Mouse (Mus musculus) adrenal gland, postnatal 25 days (tissue): ENCODE results near the gene 2900026A02Rik. TPM values are rescaled to one million over a fixed set of nuclear protein-coding genes. Genes with fewer than 3 reads are reported as not detected.

Source experiments
- DNase-seq: peaks from one replicate; pipeline ENCODE4 v3.0.0; 2021; ENCODE audit warnings: mixed read lengths
- total RNA-seq: library from RNA; stranded (reverse); gene quantifications from 2 replicates; pipeline ENCODE4 v1.2.3, GENCODE M21; 2021

The 2900026A02Rik gene
- total RNA-seq, 1 experiment from 2014 or later: 17.8 TPM

- no peak for DNase-seq
Observed at GRCm38 (mm10) chr5:113212156-113212835, 8.7 kb downstream of the 2900026A02Rik start.

DNA sequence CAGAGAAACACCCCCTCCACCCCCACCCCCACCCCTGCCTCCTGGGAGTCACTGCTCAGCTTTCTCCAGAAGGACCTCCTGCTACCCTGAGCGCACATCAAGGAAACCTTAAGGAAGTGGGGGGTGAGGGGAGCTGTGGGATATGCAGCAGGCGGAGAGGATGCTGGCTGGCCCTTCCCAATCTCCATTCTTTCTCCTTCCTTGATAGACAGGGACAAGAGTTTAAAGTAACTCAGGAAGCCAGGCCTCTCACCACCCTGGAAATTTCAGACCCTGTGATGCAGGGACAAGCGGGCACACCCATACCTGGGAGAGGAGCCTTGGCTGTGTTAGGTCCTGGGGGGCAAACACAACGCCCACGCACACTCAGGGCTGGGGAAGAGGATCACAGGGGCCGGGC is 10.7 kb downstream of the 2900026A02Rik start:
- DNase-seq: no peak

- DNase-seq: no peak
Observed at GRCm38 (mm10) chr5:113209898-113210297, 11.1 kb downstream of the 2900026A02Rik start.

DNA sequence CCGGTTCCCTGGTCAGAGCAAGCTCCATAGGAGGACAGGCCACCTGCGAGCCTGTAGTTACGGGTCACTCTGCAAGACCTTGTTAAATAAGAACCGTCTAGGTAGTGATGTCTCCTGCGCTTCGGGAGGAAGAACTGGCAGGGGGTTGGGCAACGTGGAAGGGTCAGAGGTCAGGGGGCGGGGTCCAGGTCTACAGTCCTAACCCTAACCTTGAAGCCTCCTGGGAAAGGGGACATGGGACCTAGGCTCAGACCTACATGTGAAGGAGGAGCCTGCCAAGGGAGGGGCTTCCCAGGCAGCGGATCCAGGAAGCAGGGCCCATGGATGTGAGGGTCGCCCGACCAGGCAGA is 11.7 kb downstream of the 2900026A02Rik start:
- no peak for DNase-seq

- DNase-seq: no peak
Observed at GRCm38 (mm10) chr5:113208622-113209400, 12.2 kb downstream of the 2900026A02Rik start.

DNA sequence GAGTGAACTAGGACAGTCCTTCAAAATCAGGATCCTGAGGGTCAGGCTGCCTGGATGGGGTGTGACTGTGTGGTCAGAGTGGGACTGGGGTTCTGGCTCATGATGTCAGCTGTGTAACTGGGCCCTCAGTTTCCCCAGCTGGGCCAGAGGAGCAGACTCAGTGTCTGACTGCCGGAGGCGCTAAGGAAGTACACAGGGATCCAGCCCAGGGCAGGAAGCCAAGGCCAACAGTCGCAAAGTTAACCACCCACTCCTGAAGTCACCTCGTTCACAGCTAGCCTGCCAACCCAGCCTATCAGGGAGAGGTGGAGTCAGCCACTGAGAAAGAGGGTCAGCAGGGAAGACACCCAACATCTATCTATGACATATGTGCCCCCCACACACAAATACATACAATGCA is 13.0 kb downstream of the 2900026A02Rik start:
- peak; percentile 47 for DNase-seq

GRCm38 (mm10) chr5:113206670-113207352 is 14.2 kb downstream of the 2900026A02Rik start:
- DNase-seq: no peak

DNA sequence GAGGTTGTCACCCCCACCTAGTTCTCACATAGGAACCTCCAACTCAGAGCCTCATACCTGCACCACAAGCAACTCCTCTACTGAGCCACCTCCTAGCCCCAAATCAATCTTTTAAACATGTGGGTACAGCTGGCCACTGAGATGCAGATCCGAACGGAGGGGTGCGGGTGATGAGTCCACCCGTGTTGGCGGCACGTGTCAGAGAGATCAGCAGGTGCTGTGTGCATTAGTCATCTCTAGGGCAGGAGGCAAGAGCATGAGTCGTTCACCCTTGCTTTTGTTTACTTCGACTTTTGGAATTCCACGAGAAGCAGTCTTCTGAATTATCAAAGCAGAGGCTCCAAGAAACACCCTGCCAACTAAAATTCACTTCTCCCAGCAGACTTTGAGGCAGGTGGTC is 16.8 kb downstream of the 2900026A02Rik start:
- no peak for DNase-seq

GRCm38 (mm10) chr5:113199772-113200134 is 21.3 kb downstream of the 2900026A02Rik start:
- DNase-seq: no peak

GRCm38 (mm10) chr5:113199126-113199771 is 21.8 kb downstream of the 2900026A02Rik start:
- no peak for DNase-seq

- DNase-seq: no peak
Observed at GRCm38 (mm10) chr5:113196916-113197794, 23.9 kb downstream of the 2900026A02Rik start.

GRCm38 (mm10) chr5:113195907-113196306 is 25.1 kb downstream of the 2900026A02Rik start:
- DNase-seq: no peak

DNA sequence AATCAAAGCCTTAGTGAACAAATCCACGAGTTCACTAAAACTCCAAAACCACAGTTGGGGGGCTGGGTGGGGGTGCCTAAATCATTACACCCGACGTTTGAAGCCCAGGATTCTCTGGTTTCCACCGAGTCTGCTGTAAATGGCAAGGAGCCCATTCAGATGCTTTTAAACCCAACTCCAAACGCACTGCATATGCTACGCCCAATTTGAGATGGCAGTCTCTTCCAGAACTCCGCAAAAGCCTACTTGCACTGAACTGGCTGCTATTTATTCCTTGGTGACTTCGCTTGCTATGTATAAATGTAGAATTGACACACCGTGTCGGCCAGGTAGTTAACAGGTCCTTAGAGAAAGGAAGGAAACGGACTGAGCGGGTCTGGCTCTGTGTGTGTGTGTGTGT is 25.6 kb downstream of the 2900026A02Rik start:
- DNase-seq: no peak

DNA sequence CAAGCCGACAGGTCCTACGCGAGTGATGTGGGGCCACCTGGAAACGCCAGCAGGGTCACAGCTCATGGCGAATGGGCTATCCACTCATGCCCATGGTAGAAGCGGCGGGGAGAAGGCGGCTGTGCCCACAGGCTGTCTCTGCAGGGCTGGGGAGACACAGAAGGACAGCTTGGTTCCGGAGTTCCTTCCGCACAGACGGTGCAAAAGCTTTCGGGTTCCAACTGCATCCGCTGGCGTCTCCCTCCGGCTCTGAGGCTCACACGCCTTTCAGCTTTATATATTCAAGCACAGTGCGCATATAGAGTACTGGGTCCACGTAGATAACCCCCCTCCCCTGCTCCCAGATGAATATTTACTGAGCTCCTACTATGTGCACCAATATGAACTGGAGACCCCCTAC is 27.3 kb downstream of the 2900026A02Rik start:
- no peak for DNase-seq

- no peak for DNase-seq
Observed at GRCm38 (mm10) chr5:113191901-113192300, 29.1 kb downstream of the 2900026A02Rik start.

DNA sequence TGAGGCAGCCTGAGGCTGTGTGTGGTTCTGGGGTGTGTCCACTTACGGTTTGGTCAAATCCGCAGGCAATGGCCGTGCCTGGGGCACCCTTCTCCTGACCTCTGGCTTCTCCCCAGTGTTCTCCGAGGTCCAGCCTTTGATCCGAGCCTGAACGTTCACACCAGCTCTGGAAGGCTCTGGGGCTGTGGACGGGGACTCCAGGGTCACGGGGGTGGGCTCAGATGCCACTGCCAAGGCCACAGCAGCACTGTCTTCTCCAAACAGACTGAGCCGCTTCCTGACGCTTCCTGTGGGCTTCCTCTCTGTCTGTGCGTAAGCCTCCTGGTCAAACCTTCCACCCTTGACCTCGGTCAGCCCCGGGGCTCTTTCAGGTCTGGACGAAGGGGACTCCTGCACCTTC is 30.5 kb downstream of the 2900026A02Rik start:
- no peak for DNase-seq

DNA sequence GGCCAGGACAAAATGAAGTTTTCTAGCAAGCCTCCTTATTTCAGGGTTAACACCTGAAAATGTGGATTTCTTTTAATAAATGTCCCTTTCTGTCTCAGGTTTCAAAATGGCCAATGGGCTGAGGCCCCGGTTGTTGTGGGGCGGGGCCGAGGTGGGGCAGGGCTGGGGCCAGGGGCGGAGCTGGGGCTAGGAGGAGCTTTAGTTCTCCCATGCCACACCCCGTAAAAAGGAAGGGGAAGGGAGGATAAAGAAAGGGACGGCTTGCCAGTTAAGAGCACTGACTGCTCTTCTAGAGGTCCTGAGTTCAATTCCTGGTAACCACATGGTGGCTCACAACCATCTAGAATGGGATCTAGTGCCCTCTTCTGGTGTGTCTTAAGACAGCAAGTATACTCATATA is 39.6 kb downstream of the 2900026A02Rik start:
- DNase-seq: no peak

- no peak for DNase-seq
Observed at GRCm38 (mm10) chr5:113180755-113181154, 40.3 kb downstream of the 2900026A02Rik start.

- DNase-seq: peak; percentile 86
Observed at GRCm38 (mm10) chr5:113179843-113180682, 41.0 kb downstream of the 2900026A02Rik start.

DNA sequence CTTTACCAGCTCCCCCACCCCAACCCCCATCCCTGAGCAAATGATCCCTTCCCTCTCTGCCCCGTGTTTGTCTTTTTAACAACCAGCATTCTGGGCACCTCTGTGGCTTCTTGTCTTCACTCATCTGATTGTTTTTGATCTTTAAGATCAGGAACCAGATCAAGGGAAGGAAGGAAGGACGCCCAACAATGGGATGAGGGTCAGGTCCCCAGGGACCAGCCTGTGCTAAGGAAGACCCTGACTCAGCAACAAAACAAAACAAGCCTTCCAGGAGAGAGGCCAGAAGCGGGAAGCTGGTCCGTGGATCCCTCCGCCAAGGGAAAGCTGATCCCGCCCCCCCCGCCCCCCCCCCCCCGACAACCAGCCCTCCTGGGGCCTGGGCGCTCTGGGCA is 41.6 kb downstream of the 2900026A02Rik start:
- DNase-seq: no peak

DNA sequence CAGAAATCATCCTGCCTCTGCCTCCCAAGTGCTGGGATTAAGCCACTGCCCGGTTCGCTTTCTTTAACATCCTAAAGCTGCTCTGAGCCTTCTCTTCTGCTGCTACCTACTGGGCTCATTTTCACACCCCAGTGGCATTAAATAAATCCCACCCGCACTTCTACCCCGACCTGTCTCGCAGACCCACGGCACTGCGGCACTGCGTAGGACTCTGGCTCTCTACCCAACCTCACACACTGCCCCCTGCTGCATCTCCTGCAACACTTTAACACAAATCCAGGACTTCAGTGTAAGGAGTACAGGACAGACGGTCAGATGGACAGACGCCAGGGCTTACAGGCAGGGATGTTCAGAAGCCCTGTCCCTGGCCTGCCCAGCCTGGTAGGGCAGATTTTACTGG is 45.1 kb downstream of the 2900026A02Rik start:
- DNase-seq: no peak
